Mouse (Mus musculus): ENCODE measurements around the gene Pls1.

DNA sequence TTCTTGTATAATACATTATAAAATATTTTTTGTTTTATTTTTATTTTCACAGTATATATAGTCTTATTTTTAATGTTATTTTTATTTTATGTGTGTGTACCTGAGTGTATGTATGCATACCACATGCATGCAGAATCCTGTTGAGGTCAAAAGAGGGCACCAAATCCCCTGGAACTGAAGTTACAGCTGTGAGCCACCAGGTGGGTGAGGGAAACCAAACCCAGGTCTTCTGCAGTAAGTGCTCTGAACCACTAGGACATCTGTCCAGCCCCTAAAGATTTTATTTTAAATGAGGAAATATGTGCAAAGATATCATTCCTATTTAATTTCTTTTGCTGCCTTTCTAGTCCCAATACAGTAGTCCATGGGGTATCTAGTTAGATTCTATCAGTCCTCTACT lies 136.2 kb downstream of the Pls1 start:
- TF ChIP-seq POLR2A (IDR thresholded peaks at IDR 0.05; ENCODE audit: insufficient read depth, low read depth, low read length), result no peak
- no peak for TF ChIP-seq CTCF (IDR thresholded peaks at IDR 0.05; ENCODE audit: insufficient read depth, low read depth, low read length)

Measured in olfactory bulb, adult 2 months (tissue).